Mouse (Mus musculus) intestine, postnatal 0 days (tissue): Measurements from ENCODE around the gene Ankmy1. TPM values are rescaled to one million over a fixed set of nuclear protein-coding genes. Genes with fewer than 3 reads are reported as not detected.
A peak's percentile ranks its signal among the peaks of the same experiment; 100 is the strongest.

Experiments
- ATAC-seq: fragments of 200-750 bp; cut with Nextera tagmentation; 2 replicates; pipeline ENCODE4 v1.8.0; 2017; ENCODE audit warnings: mild to moderate bottlenecking, moderate TSS enrichment, moderate library complexity
- H3K27ac ChIP-seq: fragments of 300-500 bp; sonication (generic); 2 replicates; pipeline ENCODE4 v1.5.1; 2014; ENCODE audit warnings: mild to moderate bottlenecking, low read depth, low read length, moderate library complexity
- H3K27me3 ChIP-seq: fragments of 300-500 bp; sonication (generic); replicated peaks from 2 replicates; pipeline ENCODE4 v1.6.1; 2014; ENCODE audit warnings: low read length, mixed read lengths; ENCODE audit not compliant: control insufficient read depth, insufficient read depth
- H3K36me3 ChIP-seq: fragments of 300-500 bp; sonication (generic); 2 replicates; pipeline ENCODE4 v1.6.1; 2014; ENCODE audit warnings: mild to moderate bottlenecking, moderate library complexity; ENCODE audit not compliant: control insufficient read depth, insufficient read depth
- H3K4me1 ChIP-seq: fragments of 300-500 bp; sonication (generic); replicated peaks from 2 replicates; pipeline ENCODE4 v1.6.1; 2014; ENCODE audit warnings: antibody characterized with exemption, low read length, mixed read lengths; ENCODE audit not compliant: control insufficient read depth, insufficient read depth
- H3K4me2 ChIP-seq: fragments of 300-500 bp; sonication (generic); replicated peaks from 2 replicates; pipeline ENCODE4 v1.6.1; 2014; ENCODE audit warnings: low read depth, mild to moderate bottlenecking, moderate library complexity
- H3K4me3 ChIP-seq: fragments of 300-500 bp; sonication (generic); 2 replicates; pipeline ENCODE4 v1.5.1; 2014; ENCODE audit warnings: low read depth, low read length
- H3K9ac ChIP-seq: fragments of 300-500 bp; sonication (generic); 2 replicates; pipeline ENCODE4 v1.6.1; 2014; ENCODE audit warnings: mild to moderate bottlenecking, low read depth, low read length
- H3K9me3 ChIP-seq: fragments of 300-500 bp; sonication (generic); 2 replicates; pipeline ENCODE4 v1.6.1; 2016; ENCODE audit warnings: mixed run types; ENCODE audit not compliant: control insufficient read depth
- CTCF ChIP-seq: sonication (generic); IDR thresholded peaks from 2 replicates; pipeline ENCODE4 v1.5.1; 2016; ENCODE audit warnings: low read depth, mild to moderate bottlenecking, control low read depth, antibody characterized with exemption, moderate library complexity
- whole genome bisulfite sequencing: fragments of 180-500 bp; shearing (Covaris S2); extraction: QIAGEN DNeasy Blood & Tissue Kit; methylation state at CpG from one replicate; pipeline ENCODE4 v1.1.7; 2014; 5-methylcytosine and 5-hydroxymethylcytosine counted together
- polyA plus RNA-seq: library from polyadenylated mRNA; unstranded; fragments of >200 nt; fragmentation: Nextera tagmentation; extraction: Ambion mirVana; gene quantifications from 2 replicates; pipeline ENCODE4 v1.2.1, GENCODE M21; 2015

The Ankmy1 gene
- polyA plus RNA-seq, 1 experiment from 2014 or later = not detected

DNA sequence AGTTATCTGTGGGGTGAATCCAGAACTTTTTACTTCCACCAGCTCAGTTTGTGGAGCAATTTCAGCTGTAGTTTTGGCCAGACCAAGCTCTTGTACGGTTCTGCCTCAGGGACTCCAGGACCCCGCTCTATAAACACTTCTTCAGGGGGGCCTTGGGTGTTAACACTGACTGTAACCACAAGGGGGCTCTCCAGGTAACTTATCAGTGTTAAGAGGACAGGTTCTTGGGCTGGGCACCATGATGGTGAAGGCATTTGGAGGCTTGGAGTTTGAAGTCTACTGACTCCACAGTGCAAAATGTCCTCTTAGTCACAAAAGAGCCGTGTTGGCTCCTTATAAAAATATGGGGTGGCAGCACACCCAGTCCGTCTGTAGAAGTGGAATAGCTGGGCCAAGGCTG lies 6.4 kb upstream of the Ankmy1 start:
- H3K9me3 ChIP-seq = no peaks in the 10 kb centered on the region
- H3K9ac ChIP-seq = no peak overlapping the region
- no peak overlapping the region for H3K27ac ChIP-seq
- H3K27me3 ChIP-seq = no peaks in the 10 kb centered on the region
- TF ChIP-seq CTCF = peak; percentile 62
- no peak overlapping the region for H3K4me2 ChIP-seq
- no peak overlapping the region for H3K4me3 ChIP-seq
- H3K36me3 ChIP-seq = peaks cover 4% of the 10 kb centered on the region; the same call in 1 of the 2 replicates
- WGBS = 74% methylated on average over 4 of the region's 4 CpGs
- peaks cover 8% of the 10 kb centered on the region; the same call in 1 of the 2 replicates for H3K4me1 ChIP-seq
- ATAC-seq = no peak

DNA sequence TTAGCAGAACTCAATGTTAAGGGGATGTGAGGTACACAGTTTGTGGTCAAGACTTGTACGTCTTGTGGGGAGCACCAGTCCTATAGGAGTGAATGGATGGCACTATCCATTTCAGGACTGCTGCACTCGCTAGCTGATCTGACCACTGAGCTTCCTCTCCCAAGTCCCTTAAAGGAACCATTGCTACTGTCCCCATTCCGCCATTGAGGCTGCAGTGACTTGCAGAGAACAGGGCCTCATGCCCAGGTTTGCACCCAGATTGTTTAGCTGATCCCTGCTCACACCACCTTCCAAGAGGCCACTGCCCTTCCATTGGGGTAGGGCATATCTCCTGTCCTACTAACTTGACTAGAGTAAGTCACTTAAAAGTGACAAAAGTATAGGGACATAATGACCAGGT lies 6.0 kb upstream of the Ankmy1 start:
- ATAC-seq = no peak
- H3K27me3 ChIP-seq = no peaks in the 10 kb centered on the region
- H3K9me3 ChIP-seq = no peaks in the 10 kb centered on the region
- no peak for TF ChIP-seq CTCF
- peaks cover 8% of the 10 kb centered on the region; the same call in 1 of the 2 replicates for H3K4me1 ChIP-seq
- H3K36me3 ChIP-seq = peaks cover under 1% of the 10 kb centered on the region; the same call in 1 of the 2 replicates
- no peak overlapping the region for H3K9ac ChIP-seq
- H3K27ac ChIP-seq = no peak overlapping the region
- 97% methylated on average over 3 of the region's 3 CpGs for WGBS
- no peak overlapping the region for H3K4me2 ChIP-seq
- H3K4me3 ChIP-seq = no peak overlapping the region

DNA sequence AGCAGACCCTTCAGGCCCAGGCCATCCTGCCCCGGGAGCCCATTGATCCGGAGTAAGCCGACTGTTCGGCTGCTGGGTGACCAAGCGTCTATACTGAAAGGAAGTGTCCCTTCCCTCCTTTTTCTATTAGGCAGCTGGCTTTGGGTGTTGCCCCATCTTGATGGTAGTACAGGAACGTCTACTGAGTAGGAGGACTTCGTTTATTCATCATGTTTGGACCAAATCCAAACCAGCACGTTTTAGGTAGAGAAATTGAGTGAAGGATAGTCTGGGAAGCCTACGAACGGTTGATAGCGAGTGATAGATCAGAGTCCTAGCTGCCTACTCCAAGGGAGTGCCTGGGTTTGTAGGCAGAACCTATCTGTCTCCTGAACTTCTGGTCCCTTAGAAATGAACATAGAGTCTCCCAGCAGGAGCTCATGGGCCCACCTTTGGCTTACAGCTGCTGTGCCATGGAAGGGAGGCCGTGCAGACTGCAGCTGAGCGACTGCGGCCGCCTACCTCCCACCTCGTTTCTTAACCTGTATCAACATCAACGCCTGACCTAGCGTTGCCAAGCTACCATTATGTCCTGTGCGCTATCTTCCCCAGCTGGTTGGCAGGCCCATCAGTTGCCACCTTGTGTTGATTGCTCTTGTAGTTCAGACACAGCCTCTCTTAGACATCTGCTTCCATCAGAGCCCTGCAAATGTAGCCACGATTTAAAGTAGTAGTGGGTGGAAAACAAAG lies 5.1 kb upstream of the Ankmy1 start:
- H3K4me3 ChIP-seq = peak overlapping the region; percentile 73
- no peaks in the 10 kb centered on the region for H3K36me3 ChIP-seq
- peaks cover 12% of the 10 kb centered on the region; the same call in 1 of the 2 replicates for H3K4me1 ChIP-seq
- peak overlapping the region; percentile 76 for H3K4me2 ChIP-seq
- no peak for TF ChIP-seq CTCF
- ATAC-seq = no peak
- H3K27ac ChIP-seq = peak overlapping the region; percentile 89
- WGBS = 39% methylated on average over 20 of the region's 20 CpGs
- no peaks in the 10 kb centered on the region for H3K9me3 ChIP-seq
- no peaks in the 10 kb centered on the region for H3K27me3 ChIP-seq
- H3K9ac ChIP-seq = peak overlapping the region; percentile 60

DNA sequence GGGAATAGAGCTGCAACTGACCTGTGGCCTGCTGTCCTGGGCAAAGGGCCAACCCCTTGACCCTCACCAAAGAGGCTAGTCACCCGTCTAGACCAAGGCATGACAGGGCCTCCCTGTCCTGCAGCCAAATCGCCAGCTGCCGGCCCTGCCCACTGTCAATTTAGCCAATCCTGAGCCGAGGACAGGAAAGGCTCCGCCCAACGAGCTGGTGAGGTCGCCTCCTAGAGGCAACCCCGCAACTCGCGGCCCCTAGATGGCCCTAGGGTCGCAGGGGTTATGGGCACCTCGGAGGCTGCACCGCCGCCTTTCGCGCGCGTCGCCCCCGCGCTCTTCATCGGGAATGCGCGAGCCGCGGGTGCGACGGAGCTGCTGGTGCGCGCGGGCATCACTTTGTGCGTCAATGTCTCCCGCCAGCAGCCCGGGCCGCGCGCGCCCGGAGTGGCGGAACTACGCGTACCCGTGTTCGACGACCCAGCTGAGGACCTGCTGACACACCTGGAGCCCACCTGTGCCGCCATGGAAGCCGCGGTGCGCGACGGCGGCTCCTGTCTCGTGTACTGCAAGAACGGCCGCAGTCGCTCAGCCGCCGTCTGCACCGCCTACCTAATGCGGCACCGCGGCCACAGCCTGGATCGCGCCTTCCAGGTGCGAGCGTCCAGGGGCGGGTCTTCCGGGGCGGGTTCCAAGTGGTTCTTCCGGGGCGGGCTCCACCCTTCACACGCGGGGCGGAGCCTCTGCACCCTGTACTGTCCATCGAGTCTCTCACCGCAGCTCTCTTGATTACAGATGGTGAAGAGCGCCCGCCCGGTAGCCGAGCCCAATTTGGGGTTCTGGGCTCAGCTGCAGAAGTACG lies 4.3 kb upstream of the Ankmy1 start, which contains the start of gene Dusp28:
Gene Dusp28 (plus strand): TSS at position 203 of the 853 bp plus-strand sequence.
- peak within 1 kb of the TSS; percentile 73 for H3K4me3 ChIP-seq
- peak; percentile 83 for ATAC-seq
- H3K9ac ChIP-seq = peak within 1 kb of the TSS; percentile 60
- H3K4me2 ChIP-seq = peak within 1 kb of the TSS; percentile 76
- H3K27ac ChIP-seq = peak within 1 kb of the TSS; percentile 89
- peaks cover 9% of the 10 kb centered on the region; the same call in 1 of the 2 replicates for H3K4me1 ChIP-seq
- H3K27me3 ChIP-seq = no peaks in the 10 kb centered on the region
- no peaks in the 10 kb centered on the region for H3K36me3 ChIP-seq
- H3K9me3 ChIP-seq = no peaks in the 10 kb centered on the region
- under 1% methylated on average over 81 of the region's 81 CpGs for WGBS
- peak; percentile 81 for TF ChIP-seq CTCF

DNA sequence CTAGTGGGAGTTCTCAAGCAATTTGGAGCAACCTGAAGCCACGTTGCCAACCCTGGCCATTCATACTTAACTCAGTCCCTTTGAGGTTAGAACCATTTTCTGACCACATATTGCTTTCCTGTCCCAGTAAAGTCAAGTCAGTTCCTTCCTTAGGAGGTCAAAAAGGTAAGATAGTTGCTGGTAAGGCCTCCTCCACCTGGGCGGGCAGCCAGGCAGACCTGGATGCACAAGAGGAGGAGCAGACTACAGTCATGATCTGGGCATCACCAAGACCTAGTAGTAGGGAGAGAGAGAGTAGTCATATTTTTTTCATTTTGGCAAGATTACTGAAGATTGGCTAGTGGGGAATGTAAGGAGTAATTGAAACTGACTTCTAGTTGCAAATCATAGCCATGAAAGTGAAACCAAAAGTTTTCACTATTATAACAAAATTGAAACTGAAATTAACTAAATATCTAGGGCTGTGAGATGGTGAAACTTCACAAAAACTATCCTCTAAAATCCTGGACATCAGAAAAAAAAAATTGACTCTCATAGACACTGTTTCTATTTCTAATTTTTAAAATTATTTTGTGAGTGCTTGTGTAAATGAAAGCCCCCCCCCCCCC lies 3.1 kb upstream of the Ankmy1 start:
- Histone ChIP-seq H3K9me3 (no peaks in the 10 kb centered on the region), H3K9ac (no peak overlapping the region), H3K4me2 (peak overlapping the region; percentile 76; the same call in 1 of the 2 replicates), H3K36me3 (no peaks in the 10 kb centered on the region), H3K27ac (no peak overlapping the region), H3K27me3 (no peaks in the 10 kb centered on the region), H3K4me3 (no peak overlapping the region), H3K4me1 (peaks cover 9% of the 10 kb centered on the region; the same call in 1 of the 2 replicates)
- 92% methylated on average over 2 of the region's 2 CpGs for WGBS
- no peak for ATAC-seq
- TF ChIP-seq CTCF = no peak

DNA sequence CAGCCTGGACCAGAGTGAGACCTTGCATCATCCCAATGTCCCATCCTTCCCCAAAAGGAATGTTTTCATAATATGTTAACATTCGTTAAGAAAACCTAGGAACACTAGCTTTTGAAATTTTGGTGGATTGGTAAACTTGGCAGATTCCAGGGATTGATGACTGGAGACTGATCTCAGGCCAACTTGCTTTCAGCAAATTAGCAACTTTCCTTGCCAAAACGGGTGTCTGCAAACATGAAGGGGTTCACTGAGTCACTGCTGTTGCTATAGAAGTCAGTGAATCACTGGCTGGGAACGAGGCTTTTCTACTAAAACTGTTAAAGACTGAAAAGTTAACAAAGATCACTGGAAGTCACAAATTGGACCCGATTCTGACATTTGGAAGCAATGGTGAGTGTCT lies 921 bp upstream of the Ankmy1 start:
- ATAC-seq = no peak
- 72% methylated on average over 4 of the region's 4 CpGs for WGBS
- Histone ChIP-seq H3K27ac (no peak overlapping the region), H3K4me1 (0 out of 2 replicates have a peak, but pooled peaks cover 9% of the 10 kb centered on the region), H3K9ac (no peak overlapping the region), H3K4me3 (no peak overlapping the region), H3K36me3 (no peaks in the 10 kb centered on the region), H3K4me2 (no peak overlapping the region), H3K27me3 (no peaks in the 10 kb centered on the region), H3K9me3 (no peaks in the 10 kb centered on the region)
- TF ChIP-seq CTCF = no peak
